Mouse (Mus musculus): ENCODE measurements around the gene Eif4e2.

The Eif4e2 gene

GRCm38 (mm10) chr1:87213735-87214704 is at the start of gene Eif4e2:
Gene Eif4e2 (plus strand): TSS chr1:87213914.
- under 1% methylated on average over 95 of the region's 99 CpGs for WGBS

GRCm38 (mm10) chr1:87164164-87164795 is 49.4 kb upstream of the Eif4e2 start:
- WGBS = 47% methylated on average over 11 of the region's 11 CpGs

GRCm38 (mm10) chr1:87164796-87165184 is 48.9 kb upstream of the Eif4e2 start:
- WGBS = 58% methylated on average over 9 of the region's 9 CpGs

- WGBS = 23% methylated on average over 19 of the region's 19 CpGs
These were observed 43.3 kb upstream of the Eif4e2 start for GRCm38 (mm10) chr1:87170458-87170857.

- 90% methylated on average over 1 of the region's 1 CpGs for WGBS
These were observed 42.4 kb upstream of the Eif4e2 start for GRCm38 (mm10) chr1:87171312-87171711.

GRCm38 (mm10) chr1:87172316-87172715 is 41.4 kb upstream of the Eif4e2 start:
- WGBS = 66% methylated on average over 9 of the region's 9 CpGs

- 34% methylated on average over 28 of the region's 28 CpGs for WGBS
These were observed 39.4 kb upstream of the Eif4e2 start for GRCm38 (mm10) chr1:87174006-87174955.

- WGBS = 28% methylated on average over 11 of the region's 11 CpGs
These were observed 37.8 kb upstream of the Eif4e2 start for GRCm38 (mm10) chr1:87175852-87176292.

- 53% methylated on average over 5 of the region's 5 CpGs for WGBS
These were observed 32.8 kb upstream of the Eif4e2 start for GRCm38 (mm10) chr1:87180896-87181295.

- WGBS = 57% methylated on average over 9 of the region's 9 CpGs
These were observed 30.7 kb upstream of the Eif4e2 start, which contains the start of gene Prss56 for GRCm38 (mm10) chr1:87183013-87183412. Gene Prss56 (plus strand): TSS chr1:87183313.

GRCm38 (mm10) chr1:87183998-87184750 is 29.5 kb upstream of the Eif4e2 start:
- WGBS = 41% methylated on average over 15 of the region's 15 CpGs

- WGBS = 8% methylated on average over 20 of the region's 20 CpGs
These were observed 29.0 kb upstream of the Eif4e2 start for GRCm38 (mm10) chr1:87184751-87185139.

GRCm38 (mm10) chr1:87185526-87185925 is 28.2 kb upstream of the Eif4e2 start:
- WGBS = 41% methylated on average over 13 of the region's 13 CpGs

GRCm38 (mm10) chr1:87186261-87187036 is 27.3 kb upstream of the Eif4e2 start:
- 6% methylated on average over 54 of the region's 54 CpGs for WGBS

GRCm38 (mm10) chr1:87187037-87187355 is 26.7 kb upstream of the Eif4e2 start:
- WGBS = under 1% methylated on average over 15 of the region's 15 CpGs

- WGBS = 50% methylated on average over 4 of the region's 4 CpGs
These were observed 23.3 kb upstream of the Eif4e2 start, which contains the start of gene Chrnd for GRCm38 (mm10) chr1:87190429-87190828. Gene Chrnd (plus strand): TSS chr1:87190607.

GRCm38 (mm10) chr1:87197296-87197695 is 16.4 kb upstream of the Eif4e2 start:
- WGBS = 77% methylated on average over 9 of the region's 9 CpGs

- 82% methylated on average over 12 of the region's 12 CpGs for WGBS
These were observed 15.3 kb upstream of the Eif4e2 start for GRCm38 (mm10) chr1:87198119-87199065.

GRCm38 (mm10) chr1:87200811-87201210 is 12.9 kb upstream of the Eif4e2 start:
- 35% methylated on average over 2 of the region's 2 CpGs for WGBS
